Mouse (Mus musculus) thymus, adult 2 months (tissue): ENCODE data around the gene Cysrt1. TPM values are rescaled to one million over a fixed set of nuclear protein-coding genes. Genes with fewer than 3 reads are reported as not detected.
A peak's percentile ranks its signal among the peaks of the same experiment; 100 is the strongest.
"Not testable (repeated sequence)": the region's sequence is repeated elsewhere in the genome, so short reads cannot be mapped to it uniquely, and the experiment has no call there.

Source experiments
- DNase-seq: peaks from one replicate; pipeline ENCODE4 v3.0.0; 2021
- H3K27ac ChIP-seq: fragments of 200-500 bp; 2 replicates; pipeline ENCODE4 v1.5.1; 2012; ENCODE audit warnings: low read length, control low read depth; ENCODE audit not compliant: control insufficient read depth, insufficient read depth
- H3K27me3 ChIP-seq: fragments of 200-500 bp; 2 replicates; pipeline ENCODE4 v1.6.1; 2012; ENCODE audit warnings: mild to moderate bottlenecking, low read length, moderate library complexity, mixed read lengths; ENCODE audit not compliant: control insufficient read depth, insufficient read depth
- H3K36me3 ChIP-seq: fragments of 200-500 bp; 2 replicates; pipeline ENCODE4 v1.6.1; 2012; ENCODE audit warnings: mild to moderate bottlenecking, low read length, moderate library complexity; ENCODE audit not compliant: control insufficient read depth, insufficient read depth
- H3K4me1 ChIP-seq: fragments of 200-500 bp; replicated peaks from 2 replicates; pipeline ENCODE4 v1.6.1; 2012; ENCODE audit warnings: low read length; ENCODE audit not compliant: control insufficient read depth, insufficient read depth
- H3K4me3 ChIP-seq: fragments of 200-500 bp; 2 replicates; pipeline ENCODE4 v1.5.1; 2012; ENCODE audit warnings: mild to moderate bottlenecking, low read length, control low read depth, moderate library complexity; ENCODE audit not compliant: control insufficient read depth, insufficient read depth
- CTCF ChIP-seq: fragments of 200-500 bp; IDR thresholded peaks from 2 replicates; pipeline ENCODE4 v1.5.1; 2012; ENCODE audit warnings: mild to moderate bottlenecking, control low read depth, low read length, moderate library complexity, borderline replicate concordance; ENCODE audit not compliant: control insufficient read depth, poor library complexity, insufficient read depth; ENCODE audit errors: extremely low read depth
- POLR2A ChIP-seq: fragments of 200-500 bp; IDR thresholded peaks from 2 replicates; pipeline ENCODE4 v1.6.1; 2012; ENCODE audit warnings: mild to moderate bottlenecking, low read length, control low read depth, moderate library complexity; ENCODE audit not compliant: control insufficient read depth, poor library complexity, insufficient read depth; ENCODE audit errors: extremely low read depth
- WGBS: fragments of 180-500 bp; shearing (Covaris S2); methylation state at CpG from one replicate; pipeline ENCODE4 v1.1.7; 2018; 5-methylcytosine and 5-hydroxymethylcytosine counted together
- polyA plus RNA-seq: library from polyadenylated mRNA; depleted of rRNA; stranded (reverse); fragments of >200 nt; gene quantifications from 2 replicates; pipeline ENCODE4 v1.2.3, GENCODE M21; 2012

The Cysrt1 gene
- polyA plus RNA-seq, 1 experiment = 2.1 TPM

DNA sequence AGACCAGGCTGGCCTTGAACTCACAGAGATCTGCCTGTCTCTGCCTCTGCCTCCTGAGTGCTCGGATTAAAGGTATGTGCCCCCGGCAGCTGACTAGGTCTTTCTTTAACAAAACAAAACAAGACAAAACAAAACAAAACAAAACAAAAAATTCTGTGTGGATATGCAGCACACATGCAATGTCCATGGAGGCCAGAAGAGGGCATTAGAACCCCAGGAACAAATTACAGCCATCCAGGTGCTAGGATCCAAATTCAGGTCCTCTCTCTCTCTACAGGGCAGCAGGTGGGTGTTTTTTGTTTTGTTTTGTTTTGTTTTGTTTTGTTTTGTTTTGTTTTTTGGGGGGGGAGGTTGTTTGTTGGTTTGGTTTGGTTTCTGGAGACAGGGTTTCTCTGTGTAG is 16.6 kb upstream of the Cysrt1 start:
- peaks cover 15% of the 10 kb centered on the region for H3K4me1 ChIP-seq
- H3K27me3 ChIP-seq = no peaks in the 10 kb centered on the region
- 88% methylated on average over 2 of the region's 2 CpGs for WGBS
- no peak overlapping the region for H3K4me3 ChIP-seq
- TF ChIP-seq CTCF (no peak), POLR2A (no peak)
- DNase-seq = no peak
- H3K36me3 ChIP-seq = no peaks in the 10 kb centered on the region
- no peak overlapping the region for H3K27ac ChIP-seq

DNA sequence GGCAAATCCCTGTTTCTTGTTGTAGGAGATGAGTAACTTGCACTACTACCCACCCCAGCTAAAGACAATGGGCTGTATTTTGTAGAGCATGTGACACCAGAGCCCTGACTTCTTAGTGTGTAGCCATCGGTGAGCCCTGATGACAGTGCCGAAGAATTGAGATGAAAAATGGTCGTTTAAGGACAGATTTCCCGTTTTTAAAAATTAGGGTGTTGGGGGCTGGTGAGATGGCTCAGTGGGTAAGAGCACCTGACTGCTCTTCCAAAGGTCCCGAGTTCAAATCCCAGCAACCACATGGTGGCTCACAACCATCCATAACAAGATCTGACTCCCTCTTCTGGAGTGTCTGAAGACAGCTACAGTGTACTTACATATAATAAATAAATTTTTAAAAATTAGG is 15.0 kb upstream of the Cysrt1 start:
- not testable (repeated sequence) for H3K27me3 ChIP-seq, H3K4me3 ChIP-seq, H3K4me1 ChIP-seq, H3K27ac ChIP-seq, DNase-seq, H3K36me3 ChIP-seq
- 86% methylated on average over 5 of the region's 5 CpGs for WGBS

DNA sequence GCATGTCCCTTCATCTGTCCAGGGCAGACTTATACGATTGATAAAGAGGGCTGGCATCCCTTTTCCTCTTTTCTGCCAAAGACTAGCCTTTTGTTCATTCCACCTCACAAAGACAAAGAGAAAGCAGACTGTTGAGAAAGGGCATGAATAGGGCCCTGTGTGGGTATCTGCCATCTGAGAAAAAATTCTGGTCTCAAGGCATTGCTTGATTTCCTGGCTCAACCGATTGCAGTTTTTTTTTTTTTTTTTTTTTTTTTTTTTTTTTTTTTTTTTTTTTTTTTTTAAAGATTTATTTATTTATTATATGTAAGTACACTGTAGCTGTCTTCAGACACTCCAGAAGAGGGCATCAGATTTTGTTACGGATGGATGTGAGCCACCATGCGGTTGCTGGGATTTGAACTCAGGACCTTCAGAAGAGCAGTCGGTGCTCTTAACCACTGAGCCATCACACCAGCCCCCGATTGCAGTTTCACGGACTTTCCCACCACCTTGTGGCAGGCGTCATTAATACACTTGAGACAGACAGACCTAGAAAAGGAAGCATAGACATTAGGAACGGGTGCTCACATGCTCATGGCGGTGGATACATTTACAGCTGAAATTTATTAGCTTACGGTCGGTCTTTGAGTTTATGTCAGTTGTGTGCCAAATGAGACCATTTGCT is 14.3 kb upstream of the Cysrt1 start:
- peak; percentile 70 for DNase-seq
- not testable (repeated sequence) for H3K4me1 ChIP-seq, H3K4me3 ChIP-seq

DNA sequence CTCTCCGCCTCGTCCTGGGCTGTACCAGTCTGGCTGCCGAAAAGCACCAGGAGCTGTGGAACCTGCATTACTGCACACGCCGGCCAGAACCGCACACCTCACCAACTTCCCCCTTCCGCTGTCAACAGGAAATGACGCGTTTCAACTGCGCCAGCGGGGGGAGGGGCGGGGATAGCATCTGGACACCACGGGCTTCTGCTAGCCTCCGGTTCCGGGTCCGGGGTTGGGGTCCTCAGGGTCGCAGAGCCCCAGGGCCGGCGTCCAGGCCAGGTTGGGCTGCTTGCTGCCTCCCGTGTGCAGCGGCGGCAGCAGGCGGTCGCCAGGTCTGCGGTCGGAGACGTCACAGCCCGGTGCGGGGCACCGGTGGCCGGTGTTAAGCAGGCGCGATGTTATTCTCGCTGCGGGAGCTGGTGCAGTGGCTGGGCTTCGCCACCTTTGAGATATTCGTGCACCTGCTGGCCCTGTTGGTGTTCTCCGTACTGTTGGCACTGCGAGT is 13.1 kb upstream of the Cysrt1 start, which contains the start of gene Tmem203:
Gene Tmem203 (plus strand): TSS at position 156 of the 496 bp plus-strand sequence.
- H3K27me3 ChIP-seq = no peaks in the 10 kb centered on the region
- DNase-seq = peak; percentile 86
- peak within 1 kb of the TSS; percentile 82 for H3K4me3 ChIP-seq
- H3K36me3 ChIP-seq = 0 out of 2 replicates have a peak, but pooled peaks cover 3% of the 10 kb centered on the region
- TF ChIP-seq CTCF = 0 out of 2 replicates have a peak, but pooled peaks have one; percentile 27
- peak; percentile 77 for TF ChIP-seq POLR2A
- H3K4me1 ChIP-seq = peaks cover 6% of the 10 kb centered on the region
- WGBS = under 1% methylated on average over 39 of the region's 39 CpGs
- peak within 1 kb of the TSS; percentile 73 for H3K27ac ChIP-seq

More for the DNA sequence above, 14.3 kb upstream of the Cysrt1 start:
- not testable (repeated sequence) for H3K27me3 ChIP-seq, H3K27ac ChIP-seq, H3K36me3 ChIP-seq
- 32% methylated on average over 12 of the region's 12 CpGs for WGBS

DNA sequence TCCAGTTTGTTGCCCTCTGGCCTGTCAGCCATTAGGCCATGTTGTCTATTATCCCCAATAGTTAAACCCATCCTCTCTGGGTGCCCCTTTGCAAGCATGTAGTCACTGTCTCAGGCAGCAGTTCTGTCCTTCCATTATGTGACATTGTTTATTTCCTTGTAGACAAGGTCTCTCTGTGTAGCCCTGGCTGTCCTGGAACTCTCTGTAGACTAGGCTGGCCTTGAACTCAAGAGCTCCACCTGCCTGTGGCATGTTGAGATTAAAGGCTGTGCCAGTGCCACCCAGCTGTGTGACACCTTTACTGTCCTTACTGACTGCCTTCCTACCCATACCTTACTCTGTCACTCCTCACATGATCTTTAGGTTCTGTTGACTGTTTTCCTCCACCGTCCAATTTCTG is 10.1 kb upstream of the Cysrt1 start:
- Histone ChIP-seq H3K27ac (no peak overlapping the region), H3K4me3 (no peak overlapping the region), H3K4me1 (peaks cover 6% of the 10 kb centered on the region), H3K27me3 (no peaks in the 10 kb centered on the region), H3K36me3 (peaks cover 18% of the 10 kb centered on the region)
- TF ChIP-seq CTCF = no peak
- WGBS = 92% methylated on average over 1 of the region's 1 CpGs
- DNase-seq = peak; percentile 30

DNA sequence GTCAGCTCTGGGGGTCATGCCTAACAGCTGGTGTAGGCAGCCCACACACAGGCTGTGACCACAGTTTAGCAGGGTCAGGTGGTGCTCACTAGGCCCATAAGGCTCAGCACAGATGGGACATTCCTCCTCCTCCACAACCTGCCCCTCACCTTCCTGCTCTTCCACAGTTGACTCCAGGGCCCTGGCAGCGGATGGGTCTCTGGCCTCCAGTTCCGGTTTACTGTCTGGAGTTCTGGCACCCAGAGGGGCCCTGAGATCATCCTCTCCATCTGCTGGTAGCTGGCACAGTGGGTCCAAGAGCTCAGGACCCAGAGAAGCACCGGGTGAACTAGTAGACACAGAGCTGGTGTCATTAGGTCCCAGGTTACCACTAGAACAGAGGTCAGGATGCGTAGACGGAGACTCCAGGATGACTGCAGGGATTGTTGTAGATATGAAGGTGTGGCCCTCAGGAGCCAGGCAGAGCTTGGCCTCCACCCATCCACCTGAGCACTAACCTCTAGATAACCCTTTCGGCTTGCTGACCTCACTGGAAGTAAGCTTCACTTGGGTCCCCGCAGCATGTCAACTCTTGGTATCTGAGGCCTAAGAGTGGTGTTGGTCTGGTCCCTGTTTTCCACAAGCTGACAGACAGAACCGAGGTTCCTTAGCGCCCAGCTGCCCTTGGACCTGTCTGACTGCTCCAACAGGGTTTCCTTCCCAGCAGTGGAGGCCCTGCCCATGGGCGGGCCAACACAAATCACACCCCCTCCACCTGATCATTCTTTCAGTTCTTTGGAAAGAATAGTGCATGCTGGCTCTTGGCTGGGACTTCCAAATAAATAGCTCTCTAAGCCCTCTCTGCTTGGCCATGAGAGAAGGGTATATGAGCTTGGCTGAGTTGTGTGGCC is 4.2 kb upstream of the Cysrt1 start, which contains the start of gene AL732309.1:
Gene AL732309.1 (minus strand): TSS at position 681 of the 890 bp plus-strand sequence.
- DNase-seq = no peak
- no peak within 1 kb of the TSS for H3K27ac ChIP-seq
- H3K36me3 ChIP-seq = peaks cover 18% of the 10 kb centered on the region
- 94% methylated on average over 10 of the region's 10 CpGs for WGBS
- TF ChIP-seq CTCF = no peak
- TF ChIP-seq POLR2A = no peak
- H3K27me3 ChIP-seq = peaks cover 11% of the 10 kb centered on the region
- no peak within 1 kb of the TSS for H3K4me3 ChIP-seq
- H3K4me1 ChIP-seq = peaks cover 9% of the 10 kb centered on the region
